Mouse (Mus musculus) stomach, embryonic 16.5 days (tissue): ENCODE data around the gene Plppr2. TPM values are rescaled to one million over a fixed set of nuclear protein-coding genes. Genes with fewer than 3 reads are reported as not detected.

ENCODE experiments used
- ATAC-seq: fragments of 200-750 bp; cut with Nextera tagmentation; 2 replicates; pipeline ENCODE4 v1.8.0; 2017; ENCODE audit warnings: moderate number of reproducible peaks, moderate TSS enrichment; ENCODE audit not compliant: insufficient read depth, low FRiP score
- H3K27ac ChIP-seq: fragments of 300-500 bp; sonication (generic); 2 replicates; pipeline ENCODE4 v1.5.1; 2014; ENCODE audit warnings: low read length
- H3K27me3 ChIP-seq: fragments of 300-500 bp; sonication (generic); 2 replicates; pipeline ENCODE4 v1.6.1; 2014; ENCODE audit warnings: low read length, control low read depth, mixed read lengths; ENCODE audit not compliant: control insufficient read depth, insufficient read depth
- H3K36me3 ChIP-seq: fragments of 300-500 bp; sonication (generic); 2 replicates; pipeline ENCODE4 v1.6.1; 2014; ENCODE audit warnings: low read length; ENCODE audit not compliant: control insufficient read depth, insufficient read depth
- H3K4me1 ChIP-seq: fragments of 300-500 bp; sonication (generic); 2 replicates; pipeline ENCODE4 v1.6.1; 2014; ENCODE audit warnings: low read length, control low read depth, mixed read lengths; ENCODE audit not compliant: control insufficient read depth, insufficient read depth
- H3K4me2 ChIP-seq: fragments of 300-500 bp; sonication (generic); 2 replicates; pipeline ENCODE4 v1.6.1; 2014; ENCODE audit warnings: low read depth, low read length, mixed read lengths
- H3K4me3 ChIP-seq: fragments of 300-500 bp; sonication (generic); replicated peaks from 2 replicates; pipeline ENCODE4 v1.5.1; 2014; ENCODE audit warnings: mild to moderate bottlenecking, low read length
- H3K9ac ChIP-seq: fragments of 300-500 bp; sonication (generic); 2 replicates; pipeline ENCODE4 v1.6.1; 2014; ENCODE audit warnings: low read length
- H3K9me3 ChIP-seq: fragments of 300-500 bp; sonication (generic); replicated peaks from 2 replicates; pipeline ENCODE4 v1.6.1; 2016; ENCODE audit warnings: low read length, control low read depth; ENCODE audit not compliant: control insufficient read depth
- WGBS: fragments of 180-500 bp; shearing (Covaris S2); extraction: QIAGEN DNeasy Blood & Tissue Kit; methylation state at CpG from one replicate; pipeline ENCODE4 v1.1.7; 2014; 5-methylcytosine and 5-hydroxymethylcytosine counted together
- polyA plus RNA-seq: library from polyadenylated mRNA; unstranded; fragments of >200 nt; fragmentation: Nextera tagmentation; extraction: Ambion mirVana; gene quantifications from 2 replicates; pipeline ENCODE4 v1.2.1, GENCODE M21; 2015

Gene Plppr2
- polyA plus RNA-seq, 1 experiment from 2014 or later = 6.9 TPM

DNA sequence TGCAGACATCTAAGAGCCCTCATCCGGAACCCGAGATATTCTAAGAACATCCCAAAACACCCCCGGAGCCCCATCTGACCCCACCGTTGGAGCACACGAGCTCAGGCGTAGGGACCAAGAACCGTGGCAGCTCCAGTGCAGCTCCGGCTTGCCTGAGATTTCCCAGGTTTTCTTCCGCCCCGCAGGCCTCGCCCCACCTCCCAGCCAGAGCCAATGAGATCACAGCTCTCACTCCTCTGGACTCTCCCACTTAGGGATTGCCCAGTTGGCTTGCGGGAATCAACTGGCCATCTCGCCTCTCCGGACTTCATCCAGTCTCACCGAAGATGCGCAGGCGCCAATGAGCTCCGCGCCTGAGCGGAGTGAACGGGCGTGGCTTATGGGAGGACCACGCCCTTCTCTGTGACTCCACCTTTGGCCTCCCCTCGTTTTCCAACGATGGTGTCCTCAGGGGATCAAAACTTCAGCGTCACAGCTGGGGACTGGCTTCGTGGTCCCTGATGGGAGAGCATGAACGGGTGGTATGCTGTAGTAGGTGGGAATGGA lies 9.6 kb upstream of the Plppr2 start, which contains the start of the genes Ccdc159 and Tmem205:
Ccdc159 (plus strand) TSS at position 264 of the 546 bp plus-strand sequence.
Tmem205 (minus strand) TSS at position 349 of the 546 bp plus-strand sequence.
- Histone ChIP-seq H3K27ac (peak within 1 kb of the TSS; percentile 87), H3K9ac (peak within 1 kb of the TSS; percentile 78), H3K4me1 (peaks cover 28% of the 10 kb centered on the region), H3K36me3 (no peaks in the 10 kb centered on the region), H3K4me2 (peak within 1 kb of the TSS; percentile 76), H3K9me3 (no peaks in the 10 kb centered on the region), H3K27me3 (no peaks in the 10 kb centered on the region), H3K4me3 (peak within 1 kb of the TSS; percentile 71)
- under 1% methylated on average over 28 of the region's 28 CpGs for whole genome bisulfite sequencing
- peak; percentile 97 for ATAC-seq

DNA sequence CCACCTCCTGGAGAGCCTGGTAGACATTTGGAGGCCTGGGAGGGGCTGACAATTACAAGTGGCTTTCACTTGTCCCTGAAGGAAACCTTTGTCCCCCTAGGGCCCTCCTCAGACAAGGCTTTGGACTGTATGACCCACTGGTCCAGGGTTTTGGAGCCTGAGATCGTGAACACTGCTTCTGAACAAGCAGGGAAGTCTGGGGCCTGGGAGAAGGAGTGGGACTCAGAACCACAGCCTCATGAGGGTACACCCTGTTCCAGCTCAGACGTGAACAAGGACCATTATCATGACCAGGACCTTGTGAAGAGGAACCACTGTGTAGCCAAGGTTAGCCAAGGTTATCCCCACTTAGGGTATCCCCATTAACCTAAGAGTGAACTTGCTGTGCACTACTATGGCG lies 7.6 kb upstream of the Plppr2 start:
- H3K27me3 ChIP-seq = no peaks in the 10 kb centered on the region
- no peak overlapping the region for H3K4me2 ChIP-seq
- no peak overlapping the region for H3K9ac ChIP-seq
- no peaks in the 10 kb centered on the region for H3K9me3 ChIP-seq
- ATAC-seq = no peak
- peaks cover 18% of the 10 kb centered on the region for H3K4me1 ChIP-seq
- no peaks in the 10 kb centered on the region for H3K36me3 ChIP-seq
- 70% methylated on average over 3 of the region's 3 CpGs for WGBS
- H3K27ac ChIP-seq = no peak overlapping the region
- no peak overlapping the region for H3K4me3 ChIP-seq

- no peaks in the 10 kb centered on the region for H3K9me3 ChIP-seq
- ATAC-seq = no peak
- no peak overlapping the region for H3K27ac ChIP-seq
- 68% methylated on average over 2 of the region's 2 CpGs for WGBS
- H3K9ac ChIP-seq = no peak overlapping the region
- no peak overlapping the region for H3K4me2 ChIP-seq
- H3K4me1 ChIP-seq = 0 out of 2 replicates have a peak, but pooled peaks cover 7% of the 10 kb centered on the region
- no peaks in the 10 kb centered on the region for H3K36me3 ChIP-seq
- no peak overlapping the region for H3K4me3 ChIP-seq
- no peaks in the 10 kb centered on the region for H3K27me3 ChIP-seq
Measured at GRCm38 (mm10) chr9:21932006-21932405, 4.8 kb upstream of the Plppr2 start.

- H3K36me3 ChIP-seq = no peaks in the 10 kb centered on the region
- ATAC-seq = no peak
- no peak overlapping the region for H3K4me2 ChIP-seq
- 0 out of 2 replicates have a peak overlapping the region, but pooled peaks have one; percentile 26 for H3K9ac ChIP-seq
- H3K4me3 ChIP-seq = no peak overlapping the region
- 0 out of 2 replicates have a peak, but pooled peaks cover 6% of the 10 kb centered on the region for H3K4me1 ChIP-seq
- 57% methylated on average over 12 of the region's 12 CpGs for WGBS
- no peak overlapping the region for H3K27ac ChIP-seq
- H3K27me3 ChIP-seq = no peaks in the 10 kb centered on the region
- H3K9me3 ChIP-seq = no peaks in the 10 kb centered on the region
Measured at GRCm38 (mm10) chr9:21932445-21933137, 4.2 kb upstream of the Plppr2 start.

DNA sequence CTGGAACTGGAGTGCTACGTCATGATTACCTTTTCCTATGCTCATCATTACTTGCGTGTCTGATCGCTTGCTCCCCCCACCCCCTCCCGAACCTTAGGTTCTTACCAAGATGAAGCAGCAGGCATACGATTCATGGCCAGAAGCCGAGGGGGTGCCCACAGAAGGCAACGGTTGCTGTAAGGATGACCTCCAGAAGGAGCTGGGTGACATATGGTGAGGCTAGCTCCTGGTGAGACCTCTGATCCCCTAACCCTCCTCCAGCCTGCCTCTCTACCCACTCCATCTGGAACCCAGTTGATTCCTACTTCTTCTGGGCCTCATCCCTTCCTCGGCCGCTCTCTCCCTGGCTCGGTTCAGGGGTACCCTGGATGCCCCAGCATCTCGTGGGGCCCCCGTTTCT lies 2.8 kb upstream of the Plppr2 start:
- no peaks in the 10 kb centered on the region for H3K27me3 ChIP-seq
- ATAC-seq = no peak
- 0 out of 2 replicates have a peak, but pooled peaks cover 6% of the 10 kb centered on the region for H3K4me1 ChIP-seq
- no peak overlapping the region for H3K4me3 ChIP-seq
- H3K27ac ChIP-seq = no peak overlapping the region
- no peaks in the 10 kb centered on the region for H3K9me3 ChIP-seq
- 87% methylated on average over 12 of the region's 12 CpGs for WGBS
- no peaks in the 10 kb centered on the region for H3K36me3 ChIP-seq
- no peak overlapping the region for H3K4me2 ChIP-seq
- H3K9ac ChIP-seq = no peak overlapping the region

DNA sequence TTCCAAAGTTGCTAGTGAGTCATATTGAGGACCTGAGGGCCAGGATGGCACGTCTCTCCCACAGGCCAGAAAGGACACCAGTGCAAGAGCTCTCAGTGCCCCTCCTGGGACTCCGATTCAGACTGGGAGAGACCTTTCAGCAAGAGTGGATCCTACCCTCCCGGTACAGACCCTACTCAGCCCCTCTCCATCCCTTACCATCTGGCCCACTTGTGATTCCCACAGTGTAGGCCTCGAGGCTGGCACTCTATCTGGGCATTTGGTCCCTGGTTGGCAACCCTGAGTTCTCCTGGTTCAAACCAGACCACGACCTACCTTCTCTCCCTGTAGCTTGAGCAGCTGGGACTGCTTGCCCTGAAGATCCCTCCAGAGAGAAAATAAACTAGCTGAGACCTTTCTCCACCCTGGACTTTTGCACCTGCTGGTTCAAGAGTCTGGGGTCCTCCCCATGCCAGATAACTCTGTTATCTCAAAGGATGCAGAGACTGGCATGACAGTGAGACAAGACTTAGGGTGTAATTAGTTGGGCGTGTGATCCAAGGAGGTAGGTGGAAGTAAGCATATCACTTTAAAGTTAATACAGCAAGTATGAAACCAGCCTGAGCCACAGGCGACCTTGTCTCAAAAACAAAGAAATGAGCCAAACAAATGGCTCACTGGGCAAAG lies 1.2 kb upstream of the Plppr2 start:
- Histone ChIP-seq H3K9me3 (no peaks in the 10 kb centered on the region), H3K9ac (no peak overlapping the region), H3K27ac (no peak overlapping the region), H3K36me3 (no peaks in the 10 kb centered on the region), H3K4me3 (no peak overlapping the region), H3K4me1 (0 out of 2 replicates have a peak, but pooled peaks cover 6% of the 10 kb centered on the region), H3K4me2 (no peak overlapping the region), H3K27me3 (no peaks in the 10 kb centered on the region)
- 82% methylated on average over 7 of the region's 7 CpGs for WGBS
- ATAC-seq = no peak

- no peaks in the 10 kb centered on the region for H3K27me3 ChIP-seq
- H3K9me3 ChIP-seq = no peaks in the 10 kb centered on the region
- H3K4me2 ChIP-seq = peak overlapping the region; percentile 75
- no peak overlapping the region for H3K27ac ChIP-seq
- H3K36me3 ChIP-seq = no peaks in the 10 kb centered on the region
- H3K4me3 ChIP-seq = peak overlapping the region; percentile 62; the same call in 1 of the 2 replicates
- H3K9ac ChIP-seq = no peak overlapping the region
- 71% methylated on average over 4 of the region's 4 CpGs for WGBS
- 0 out of 2 replicates have a peak, but pooled peaks cover 6% of the 10 kb centered on the region for H3K4me1 ChIP-seq
- ATAC-seq = no peak
Measured at GRCm38 (mm10) chr9:21937711-21938175, 910 bp downstream of the Plppr2 start.

DNA sequence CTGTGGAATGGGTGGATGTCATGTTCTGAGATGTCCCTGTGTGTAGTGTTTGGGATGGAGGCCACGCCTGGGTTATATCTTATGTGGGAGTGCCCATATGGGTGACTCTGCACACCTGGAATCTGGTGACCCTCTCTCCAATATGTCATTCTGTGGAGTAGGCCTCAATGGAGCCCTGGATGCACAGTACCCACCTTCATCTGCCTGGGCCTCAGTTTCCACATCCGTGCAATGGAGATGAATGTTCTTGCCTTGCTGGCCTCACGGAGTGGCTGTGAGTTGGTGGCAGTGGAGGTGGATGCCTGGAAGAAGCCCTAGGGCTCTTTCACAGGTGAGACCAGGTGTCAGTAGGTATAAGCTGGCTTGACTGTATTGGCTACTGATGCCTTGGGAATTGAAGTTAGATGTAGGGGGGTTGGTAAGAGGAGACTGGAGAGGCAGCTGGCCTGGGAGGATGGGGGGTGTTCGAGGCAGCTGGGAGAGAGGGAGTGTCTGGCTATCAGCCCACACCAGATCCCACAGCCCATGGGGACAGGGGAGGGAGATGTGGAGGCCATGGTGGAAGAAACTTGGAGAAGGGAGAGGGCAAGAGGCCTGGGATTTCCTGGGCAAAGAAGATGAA lies 1.5 kb downstream of the Plppr2 start:
- no peak overlapping the region for H3K4me2 ChIP-seq
- H3K4me3 ChIP-seq = no peak overlapping the region
- H3K27ac ChIP-seq = no peak overlapping the region
- no peaks in the 10 kb centered on the region for H3K9me3 ChIP-seq
- ATAC-seq = no peak
- 0 out of 2 replicates have a peak, but pooled peaks cover 6% of the 10 kb centered on the region for H3K4me1 ChIP-seq
- WGBS = 74% methylated on average over 4 of the region's 4 CpGs
- H3K27me3 ChIP-seq = no peaks in the 10 kb centered on the region
- no peak overlapping the region for H3K9ac ChIP-seq
- H3K36me3 ChIP-seq = no peaks in the 10 kb centered on the region
